Mouse (Mus musculus): ENCODE measurements around the gene Prss41.

DNA sequence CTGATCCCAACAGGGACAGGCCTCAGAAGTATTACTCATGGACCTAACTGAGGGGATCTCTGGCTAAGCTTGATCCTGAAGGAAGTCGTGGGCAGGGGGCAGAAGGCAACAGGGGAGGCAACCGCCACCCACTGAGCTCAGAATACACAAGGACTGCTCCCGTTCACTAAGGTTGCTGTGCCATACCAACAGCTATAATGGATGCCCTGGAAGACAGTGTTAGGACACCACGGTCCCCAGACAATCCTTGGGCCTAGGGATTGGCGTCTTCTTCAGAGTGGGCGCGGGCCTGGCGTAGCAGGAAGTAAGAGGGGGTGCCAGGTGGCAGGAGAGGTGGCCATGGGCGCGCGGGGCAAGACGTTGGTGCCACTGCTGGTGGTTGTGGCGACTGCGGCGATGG is 23.8 kb upstream of the Prss41 start, which contains the start of gene Prss21:
- TF ChIP-seq CTCF (IDR thresholded peaks at IDR 0.05; ENCODE audit: low read depth) (no peak), EP300 (IDR thresholded peaks at IDR 0.05; ENCODE audit: low read depth) (no peak)
